Mouse (Mus musculus): ENCODE data around the gene Nr2e1.

DNA sequence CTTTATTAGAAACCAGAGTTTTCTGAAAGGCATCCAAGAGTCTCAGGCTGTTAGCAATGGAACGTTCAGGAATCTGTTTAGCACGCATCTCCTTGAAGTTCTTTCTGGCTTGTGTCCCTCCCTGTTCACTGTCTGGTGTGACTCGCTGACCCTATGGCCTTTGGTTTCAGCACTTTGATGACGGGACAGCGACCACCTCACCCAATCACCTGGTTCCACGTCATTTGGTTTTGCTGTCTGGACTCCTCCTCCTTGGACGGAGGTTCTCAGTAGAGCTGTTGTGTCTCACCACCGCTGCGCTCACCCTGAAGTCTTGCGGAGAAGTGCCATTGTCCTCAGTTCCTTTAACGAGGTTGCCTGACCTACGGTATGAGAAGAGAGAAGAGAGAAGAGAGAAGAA is 21.2 kb downstream of the Nr2e1 start:
- no peak for TF ChIP-seq POLR2A (IDR thresholded peaks at IDR 0.05; ENCODE audit: insufficient read depth, low read depth, low read length)
- TF ChIP-seq CTCF (IDR thresholded peaks at IDR 0.05; ENCODE audit: insufficient read depth, low read depth, low read length) = no peak

Measured in olfactory bulb, adult 2 months (tissue).